8 mouse cellular contexts compared by ENCODE assay signal in genomic region chr6:145441416-145442110, GRCm38 (mm10).
DNase-seq lines count a peak whose midpoint lies in the region; ATAC-seq and TF ChIP-seq lines count a peak whose summit lies in the region.
"Had no signal": no experiment of that assay in that cellular context is flagged by ENCODE, and none has a peak within 500 bp of the region (broad histone marks: within the 10 kb centered on the region; RNA-seq: fewer than 3 reads in every experiment).

No protein-coding gene starts in this region.

- WGBS in heart, embryonic 10.5 days: 60% methylated on average over 18 of the region's 18 CpGs
- 60% methylated on average over 18 of the region's 18 CpGs for WGBS in kidney, embryonic 16.5 days

- H3K27me3 ChIP-seq in CH12.LX (replicated peaks): no peaks in the 10 kb centered on the region
- no peaks in the 10 kb centered on the region for H3K27me3 ChIP-seq in heart, embryonic 10.5 days (ENCODE audit: insufficient read depth, poor library complexity, severe bottlenecking)
- no peaks in the 10 kb centered on the region for H3K27me3 ChIP-seq in kidney, embryonic 16.5 days (ENCODE audit: insufficient read depth, low read length)
- H3K27me3 ChIP-seq: liver, embryonic 15.5 days had no signal

- H3K9me3 ChIP-seq in CH12.LX (replicated peaks; ENCODE audit: low read length): no peaks in the 10 kb centered on the region
- H3K9me3 ChIP-seq in heart, embryonic 10.5 days: no peaks in the 10 kb centered on the region
- H3K9me3 ChIP-seq in kidney, embryonic 16.5 days (ENCODE audit: low read length): no peaks in the 10 kb centered on the region
- H3K9me3 ChIP-seq: liver, embryonic 15.5 days had no signal

- H3K27ac ChIP-seq in CH12.LX (ENCODE audit: insufficient read depth, low read depth): no peak overlapping the region
- H3K27ac ChIP-seq in heart, embryonic 10.5 days: peak overlapping the region; percentile 37; the same call in 1 of the 2 replicates
- peak overlapping the region; percentile 51; the same call in 1 of the 2 replicates for H3K27ac ChIP-seq in kidney, embryonic 16.5 days (ENCODE audit: low read length)
- H3K27ac ChIP-seq: liver, embryonic 15.5 days had no signal

- dilution Hi-C loops in CH12.LX (cut with MboI; ENCODE audit: extremely low pct_ligation_motif_present, extremely low pct_unique_long_range_greater_than_20kb, low sequenced_read_pairs): no loop called here

- no peak for TF ChIP-seq POLR2A in CH12.LX (IDR thresholded peaks at IDR 0.05; ENCODE audit: low read depth, low read length)

- TF ChIP-seq EP300 in CH12.LX (IDR thresholded peaks at IDR 0.05; ENCODE audit: low read length): no peak

- in situ Hi-C loops in CH12.LX (cut with MboI; ENCODE audit: low pct_ligation_motif_present, low pct_unique_long_range_greater_than_20kb, low sequenced_read_pairs): no loop called here

- peak; percentile 2 for DNase-seq in CH12.LX (ENCODE audit: extremely low read depth)
- DNase-seq in Muller cell, postnatal 12 days (ENCODE audit: inconsistent ontology term): peak; percentile 75
- peak; percentile 89 for DNase-seq in heart, embryonic 10.5 days (ENCODE audit: low spot score)
- DNase-seq in mesoderm, embryonic 11.5 days (ENCODE audit: low read depth, low spot score): peak; percentile 52
- DNase-seq in spleen, postnatal 10 days (ENCODE audit: low spot score in 2 of 2): no peak

- no peaks in the 10 kb centered on the region for H3K4me1 ChIP-seq in CH12.LX (ENCODE audit: control insufficient read depth in 1 of 2, insufficient read depth in 2 of 2)
- H3K4me1 ChIP-seq in heart, embryonic 10.5 days: peaks cover 42% of the 10 kb centered on the region
- H3K4me1 ChIP-seq in kidney, embryonic 16.5 days (ENCODE audit: insufficient read depth, low read length): peaks cover 10% of the 10 kb centered on the region; the same call in 1 of the 2 replicates
- H3K4me1 ChIP-seq: liver, embryonic 15.5 days had no signal

- ATAC-seq in common myeloid progenitor, adult 5-6 weeks (replicated peaks; ENCODE audit: low read depth, poor library complexity, severe bottlenecking): peak; percentile 69; the same call in 1 of the 2 replicates
- ATAC-seq in kidney, embryonic 16.5 days (ENCODE audit: low FRiP score, low TSS enrichment): peak; percentile 56; the same call in 1 of the 2 replicates

- H3K4me2 ChIP-seq in CH12.LX (ENCODE audit: insufficient read depth, low read depth, poor library complexity, severe bottlenecking): no peak overlapping the region
- H3K4me2 ChIP-seq in kidney, embryonic 16.5 days (replicated peaks; ENCODE audit: low read depth, low read length): no peak overlapping the region
- H3K4me2 ChIP-seq: liver, embryonic 15.5 days had no signal

- peak; percentile 51 for TF ChIP-seq RAD21 in CH12.LX (IDR thresholded peaks at IDR 0.05; ENCODE audit: low read depth, low read length)

- H3K4me3 ChIP-seq in CH12.LX (replicated peaks in 1 of 3; ENCODE audit: low read depth in 2 of 3, low read length in 2 of 3, poor library complexity in 1 of 3): no peak overlapping the region
- no peak overlapping the region for H3K4me3 ChIP-seq in heart, embryonic 10.5 days
- H3K4me3 ChIP-seq in kidney, embryonic 16.5 days (ENCODE audit: low read length): no peak overlapping the region
- H3K4me3 ChIP-seq: liver, embryonic 15.5 days had no signal

- H3K9ac ChIP-seq in CH12.LX (ENCODE audit: insufficient read depth, low read depth): no peak overlapping the region
- no peak overlapping the region for H3K9ac ChIP-seq in kidney, embryonic 16.5 days (replicated peaks; ENCODE audit: low read length)
- H3K9ac ChIP-seq: liver, embryonic 15.5 days had no signal

- TF ChIP-seq CTCF in CH12.LX (conservative IDR thresholded peaks at IDR 0.05 in 1 of 2, IDR thresholded peaks at IDR 0.05 in 1 of 2; ENCODE audit: low read depth in 2 of 2, low read length in 2 of 2): peak in 1 of 2 experiments; percentile 60; a peak in 2 of 4 replicates

- no peaks in the 10 kb centered on the region for H3K79me2 ChIP-seq in CH12.LX (replicated peaks; ENCODE audit: control insufficient read depth, extremely low read depth, insufficient read depth, poor library complexity, severe bottlenecking)

- H3K36me3 ChIP-seq in CH12.LX (replicated peaks in 1 of 2; ENCODE audit: control insufficient read depth in 1 of 2, insufficient read depth in 1 of 2, low read length in 1 of 2): no peaks in the 10 kb centered on the region
- no peaks in the 10 kb centered on the region for H3K36me3 ChIP-seq in heart, embryonic 10.5 days
- H3K36me3 ChIP-seq in kidney, embryonic 16.5 days (ENCODE audit: insufficient read depth, low read length): no peaks in the 10 kb centered on the region
- H3K36me3 ChIP-seq: liver, embryonic 15.5 days had no signal

TF ChIP-seq in CH12.LX, 34 proteins besides CTCF, POLR2A, EP300 and RAD21:
- TF ChIP-seq SMC3 (IDR thresholded peaks at IDR 0.05; ENCODE audit: low read depth, low read length): peak; percentile 58
- no peak for TF ChIP-seq MAZ (IDR thresholded peaks at IDR 0.05; ENCODE audit: low read depth, low read length)
TF ChIP-seq in CH12.LX: peak in this region for 1.

Comparison
In these comparisons a context has a peak if more than half of its experiments do, and no peak if none do; other contexts are left out.
1. DNase-seq: peak in CH12.LX (single experiment), Muller cell, postnatal 12 days (single experiment), heart, embryonic 10.5 days (single experiment) and mesoderm, embryonic 11.5 days (single experiment); none in spleen, postnatal 10 days (0 of 2).